In the genomic region with DNA sequence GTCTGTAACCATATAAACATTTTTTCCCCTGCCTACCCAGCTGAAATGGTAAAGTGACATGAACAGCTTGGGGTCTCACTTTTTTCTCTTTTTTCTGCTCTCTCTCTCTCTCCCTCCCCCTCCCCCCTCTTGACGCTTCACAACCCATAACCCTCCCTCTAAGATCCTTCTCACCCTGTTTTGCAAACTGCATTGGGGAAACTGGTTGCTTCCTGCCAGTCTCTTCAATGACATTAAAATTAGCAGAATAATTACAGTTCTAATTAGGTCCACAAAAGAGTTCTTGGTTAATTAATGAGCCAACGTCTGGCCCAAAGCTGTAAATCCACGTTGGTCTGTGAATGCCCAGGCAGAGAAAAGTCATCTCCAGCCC, we compare ENCODE assay signal across 8 mouse cellular contexts.
DNase-seq lines count a peak whose midpoint lies in the region; ATAC-seq lines count a peak whose summit lies in the region.

No protein-coding gene starts in this region.

- H3K27ac ChIP-seq in lung, embryonic 16.5 days (ENCODE audit: low read length) = 0 out of 2 replicates have a peak overlapping the region, but pooled peaks have one; percentile 13
- peak overlapping the region; percentile 80; the same call in 1 of the 2 replicates for H3K27ac ChIP-seq in limb, embryonic 10.5 days
- H3K27ac ChIP-seq in neural tube, embryonic 14.5 days (ENCODE audit: low read depth, low read length) = peak overlapping the region; percentile 66

- H3K4me2 ChIP-seq in lung, embryonic 16.5 days (ENCODE audit: low read depth, low read length) = peak overlapping the region; percentile 90
- peak overlapping the region; percentile 48 for H3K4me2 ChIP-seq in neural tube, embryonic 14.5 days (ENCODE audit: low read depth, low read length)

- no peaks in the 10 kb centered on the region for H3K9me3 ChIP-seq in lung, embryonic 16.5 days (ENCODE audit: control insufficient read depth, low read length)
- no peaks in the 10 kb centered on the region for H3K9me3 ChIP-seq in limb, embryonic 10.5 days (replicated peaks)
- H3K9me3 ChIP-seq in neural tube, embryonic 14.5 days (ENCODE audit: control insufficient read depth, low read length) = no peaks in the 10 kb centered on the region

- no peaks in the 10 kb centered on the region for H3K36me3 ChIP-seq in lung, embryonic 16.5 days (ENCODE audit: control insufficient read depth, insufficient read depth, low read length)
- H3K36me3 ChIP-seq in limb, embryonic 10.5 days = no peaks in the 10 kb centered on the region
- no peaks in the 10 kb centered on the region for H3K36me3 ChIP-seq in neural tube, embryonic 14.5 days (ENCODE audit: control insufficient read depth, insufficient read depth, low read length)

- H3K4me1 ChIP-seq in lung, embryonic 16.5 days (replicated peaks; ENCODE audit: control insufficient read depth, insufficient read depth, low read length) = peaks cover 15% of the 10 kb centered on the region
- peaks cover 30% of the 10 kb centered on the region for H3K4me1 ChIP-seq in limb, embryonic 10.5 days
- H3K4me1 ChIP-seq in neural tube, embryonic 14.5 days (ENCODE audit: control insufficient read depth, insufficient read depth, low read length) = peaks cover 22% of the 10 kb centered on the region

- no peak for ATAC-seq in CD4-positive, CD25-positive, alpha-beta regulatory T cell, adult 4 months
- ATAC-seq in lung, embryonic 16.5 days (ENCODE audit: low read depth) = no peak
- ATAC-seq in neural tube, embryonic 14.5 days (ENCODE audit: low read depth) = peak; percentile 10; the same call in 1 of the 2 replicates

- 1% methylated on average over 3 of the region's 3 CpGs for WGBS in lung, embryonic 16.5 days
- 0% methylated on average over 3 of the region's 3 CpGs for WGBS in limb, embryonic 10.5 days
- WGBS in neural tube, embryonic 14.5 days = 0% methylated on average over 3 of the region's 3 CpGs

- peak overlapping the region; percentile 76 for H3K4me3 ChIP-seq in lung, embryonic 16.5 days (ENCODE audit: low read length)
- H3K4me3 ChIP-seq in limb, embryonic 10.5 days = peak overlapping the region; percentile 63
- peak overlapping the region; percentile 26 for H3K4me3 ChIP-seq in neural tube, embryonic 14.5 days (ENCODE audit: low read depth, low read length)

- DNase-seq in CD4-positive, CD25-positive, alpha-beta regulatory T cell, adult 2 months (ENCODE audit: low read depth, low spot score) = peak; percentile 22
- DNase-seq in lung, postnatal 25 days (ENCODE audit: low spot score) = no peak
- no peak for DNase-seq in limb, embryonic 10.5 days (ENCODE audit: low spot score)
- no peak for DNase-seq in natural killer cell, adult 2 months (ENCODE audit: low spot score in 2 of 2)
- DNase-seq in left cerebral cortex, adult 8-10 months (ENCODE audit: low spot score in 2 of 2) = no peak

- no peaks in the 10 kb centered on the region for H3K27me3 ChIP-seq in lung, embryonic 16.5 days (ENCODE audit: control insufficient read depth, insufficient read depth, low read depth, low read length)
- H3K27me3 ChIP-seq in limb, embryonic 10.5 days (ENCODE audit: low read depth, poor library complexity, severe bottlenecking) = peaks cover 8% of the 10 kb centered on the region; the same call in 1 of the 2 replicates
- 0 out of 2 replicates have a peak, but pooled peaks cover 2% of the 10 kb centered on the region for H3K27me3 ChIP-seq in neural tube, embryonic 14.5 days (ENCODE audit: control insufficient read depth, insufficient read depth, low read length)

- H3K9ac ChIP-seq in lung, embryonic 16.5 days (ENCODE audit: low read length) = peak overlapping the region; percentile 77
- H3K9ac ChIP-seq in neural tube, embryonic 14.5 days (replicated peaks; ENCODE audit: low read depth, low read length) = no peak overlapping the region

Comparison
In these comparisons a context has a peak if more than half of its experiments do, and no peak if none do; other contexts are left out.
1. H3K27ac ChIP-seq: peak in every context shown above with its lines; median percentile 80 in limb, embryonic 10.5 days; 66 in neural tube, embryonic 14.5 days; 13 in lung, embryonic 16.5 days.
2. H3K4me3 ChIP-seq: peak in every context shown above with its lines; median percentile 76 in lung, embryonic 16.5 days; 63 in limb, embryonic 10.5 days; 26 in neural tube, embryonic 14.5 days.